Mouse (Mus musculus) adrenal gland (tissue): ENCODE data around the gene Myo5a.

Experiments
- intact Hi-C: fragments of 180-260 bp; cut with DNase I; formaldehyde crosslinking; loops from one replicate; pipeline ENCODE4 v1.15.1; 2025

The Myo5a gene

DNA sequence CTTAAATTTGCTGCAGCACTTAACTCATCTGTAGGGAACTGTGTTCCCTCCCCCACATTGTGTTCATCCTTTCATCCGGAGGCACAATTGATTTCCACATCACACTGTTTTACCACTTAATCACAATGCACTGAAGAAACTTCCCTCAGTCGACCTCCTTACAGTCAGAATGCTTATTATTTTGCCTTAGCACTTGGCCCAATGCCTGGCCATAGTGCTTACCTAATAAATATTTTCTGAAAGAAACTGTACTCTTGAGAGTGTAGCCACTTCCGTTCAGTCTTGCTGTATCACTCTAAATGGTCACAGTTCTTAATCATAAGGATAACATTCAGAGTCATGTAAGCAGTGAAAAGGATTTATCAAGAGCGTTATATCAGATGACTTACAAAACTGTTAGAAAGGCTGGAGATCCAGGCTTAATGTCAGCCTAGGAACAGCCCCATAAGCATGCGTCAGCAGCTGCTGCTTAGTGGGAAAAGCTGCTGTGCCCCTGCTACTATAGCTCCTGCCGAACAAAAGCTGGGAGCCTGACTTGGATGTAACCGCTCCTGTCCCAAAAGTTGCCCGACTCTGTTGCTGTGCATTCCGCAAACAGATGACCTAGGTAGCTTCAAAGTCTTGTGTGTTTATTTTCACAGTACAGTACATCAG lies 6.0 kb upstream of the Myo5a start:
- intact Hi-C loops = no loop called here

DNA sequence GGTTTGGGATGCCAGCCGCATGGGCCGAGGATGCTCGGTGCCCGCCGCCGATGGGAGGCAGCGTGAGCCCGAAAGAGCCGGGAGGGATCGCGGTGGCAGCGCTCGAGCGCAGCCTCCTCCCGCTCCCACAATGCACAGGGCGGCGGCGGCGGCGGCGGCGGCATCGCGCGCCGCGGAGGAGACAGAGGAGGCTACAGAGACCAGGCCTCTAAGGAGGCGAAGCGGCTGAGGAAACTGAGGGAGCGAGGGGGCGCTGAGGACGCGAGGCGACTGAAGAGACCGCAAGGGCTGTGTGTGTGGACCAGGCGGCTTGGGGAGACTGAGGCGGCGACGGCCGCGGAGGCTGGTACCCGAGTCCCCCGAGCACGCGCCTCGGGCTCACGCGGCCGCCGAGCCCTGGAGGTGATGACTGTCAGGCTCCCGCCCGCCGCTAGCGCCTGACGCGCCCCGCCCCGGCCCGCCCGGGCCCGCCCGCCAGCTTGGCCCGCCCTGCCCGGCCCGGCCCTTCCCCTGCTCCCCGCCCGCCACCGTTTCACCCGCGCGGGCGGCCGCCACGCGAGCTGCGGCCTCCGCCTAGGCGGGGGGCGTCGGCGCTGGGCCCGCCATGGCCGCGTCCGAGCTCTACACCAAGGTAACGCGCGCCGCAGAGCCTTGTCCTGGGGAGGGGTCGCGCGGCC lies 352 bp downstream of the Myo5a start:
- intact Hi-C loops = loop anchor here (10.0 kb wide), 2 partner anchors 64 to 124 kb away; no protein-coding TSS in a partner anchor

DNA sequence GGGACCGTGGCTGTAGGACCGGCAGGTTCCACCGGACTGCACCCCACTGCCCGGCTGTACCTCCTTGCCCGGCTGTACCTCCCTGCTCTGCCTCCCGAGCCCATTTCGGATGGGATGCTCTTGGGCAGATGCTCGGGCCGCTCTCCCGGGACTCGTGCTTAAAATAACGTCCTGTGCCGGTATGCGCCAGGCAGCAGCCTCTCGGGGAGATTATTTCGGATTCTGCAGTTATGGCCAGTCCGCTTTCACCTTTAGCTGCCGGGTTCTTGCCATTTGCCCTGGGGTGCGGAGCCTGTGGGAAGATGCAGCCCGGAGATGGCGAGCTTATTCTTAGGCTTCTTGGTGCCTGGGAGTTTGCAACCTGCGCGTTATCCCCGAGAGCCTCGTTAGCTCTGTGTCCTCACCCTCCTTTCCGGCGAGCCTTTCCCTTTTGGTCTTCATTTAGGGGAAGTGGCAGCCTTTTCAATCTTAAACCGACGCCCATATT lies 934 bp downstream of the Myo5a start:
- intact Hi-C loops = loop anchor here (10.0 kb wide), 2 partner anchors 63 to 123 kb away; no protein-coding TSS in a partner anchor

GRCm38 (mm10) chr9:75072361-75072760 lies 1.5 kb downstream of the Myo5a start:
- intact Hi-C loops = loop anchor here (10.0 kb wide), 2 partner anchors 62 to 122 kb away; no protein-coding TSS in a partner anchor

DNA sequence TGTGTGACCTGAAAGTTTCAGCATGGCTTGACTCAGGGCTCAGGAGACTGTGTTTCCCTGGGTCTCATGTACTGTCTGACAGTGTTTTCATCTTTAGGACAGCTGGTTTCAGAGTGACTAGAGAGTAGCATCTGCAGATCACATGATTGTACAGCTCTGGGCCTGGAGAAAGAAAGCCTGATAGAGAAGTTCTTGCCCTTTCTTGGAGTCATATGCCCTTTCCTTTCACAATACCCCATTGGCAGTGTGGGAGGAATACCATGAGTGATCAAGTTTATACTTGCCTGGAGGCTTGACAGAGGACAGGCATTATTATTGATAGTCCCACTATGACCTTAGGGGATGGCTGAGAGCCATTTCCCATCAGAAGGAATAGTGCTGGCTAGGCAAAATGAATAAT lies 6.4 kb downstream of the Myo5a start:
- intact Hi-C loops = loop anchor here (10.0 kb wide), 2 partner anchors 58 to 118 kb away; no protein-coding TSS in a partner anchor

- intact Hi-C loops = no loop called here
These were observed 14.5 kb downstream of the Myo5a start for GRCm38 (mm10) chr9:75085242-75085824.

DNA sequence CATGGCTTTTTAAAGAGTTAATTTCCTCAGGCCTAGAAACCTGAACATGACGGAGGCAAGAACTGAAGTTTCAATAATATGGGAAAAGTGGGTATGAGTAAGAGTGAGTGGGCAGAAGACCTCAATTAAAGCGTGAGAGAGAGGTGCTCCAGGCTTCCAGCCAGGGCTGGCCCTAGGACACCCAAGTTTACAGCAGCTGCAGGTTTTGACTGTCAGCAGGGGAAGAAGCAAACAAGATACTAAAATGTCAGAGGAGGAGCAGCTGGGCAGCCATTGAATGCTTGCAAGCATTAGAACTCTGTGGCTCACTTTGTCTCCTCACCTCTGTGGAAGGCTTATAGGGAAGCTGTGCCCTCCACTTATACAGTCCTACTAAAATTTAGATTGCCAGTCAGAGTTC lies 17.0 kb downstream of the Myo5a start:
- intact Hi-C loops = no loop called here

- intact Hi-C loops = no loop called here
These were observed 18.5 kb downstream of the Myo5a start for GRCm38 (mm10) chr9:75089285-75089684.

- intact Hi-C loops = no loop called here
These were observed 21.3 kb downstream of the Myo5a start for GRCm38 (mm10) chr9:75092134-75092533.

GRCm38 (mm10) chr9:75094762-75095161 lies 23.9 kb downstream of the Myo5a start:
- intact Hi-C loops = no loop called here

GRCm38 (mm10) chr9:75098937-75099336 lies 28.1 kb downstream of the Myo5a start:
- intact Hi-C loops = no loop called here

GRCm38 (mm10) chr9:75100157-75100781 lies 29.5 kb downstream of the Myo5a start:
- intact Hi-C loops = no loop called here

GRCm38 (mm10) chr9:75102131-75102530 lies 31.3 kb downstream of the Myo5a start:
- intact Hi-C loops = no loop called here

DNA sequence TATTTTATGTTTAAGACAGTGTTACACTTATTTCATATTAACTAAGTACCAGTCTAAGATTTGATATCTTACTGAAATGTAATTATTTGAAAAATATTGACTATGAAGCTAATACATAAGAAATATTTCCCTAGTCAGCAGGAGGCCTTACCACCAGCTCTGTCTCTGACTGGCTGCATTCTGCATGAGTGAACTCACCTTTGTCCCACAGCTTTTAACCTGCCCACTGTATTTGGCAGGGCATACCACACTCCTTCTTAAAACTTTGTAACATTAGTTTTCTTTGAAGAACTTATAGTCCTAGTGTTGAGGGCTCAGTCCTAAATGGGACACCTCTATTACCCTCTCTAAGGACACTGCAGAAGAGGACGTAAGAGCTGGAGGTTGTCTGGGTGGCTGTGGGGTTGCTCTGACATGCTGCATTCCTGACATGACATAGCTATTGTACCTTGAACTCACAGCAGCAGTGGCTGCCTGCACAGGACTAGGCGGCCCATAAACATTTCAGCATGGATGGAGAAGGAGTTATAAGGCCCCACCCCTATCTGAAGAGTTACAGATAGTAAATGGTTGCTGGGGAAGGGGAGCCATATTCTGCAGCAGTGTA lies 45.9 kb downstream of the Myo5a start:
- intact Hi-C loops = no loop called here

- intact Hi-C loops = no loop called here
These were observed 50.3 kb downstream of the Myo5a start for GRCm38 (mm10) chr9:75121126-75121525.

DNA sequence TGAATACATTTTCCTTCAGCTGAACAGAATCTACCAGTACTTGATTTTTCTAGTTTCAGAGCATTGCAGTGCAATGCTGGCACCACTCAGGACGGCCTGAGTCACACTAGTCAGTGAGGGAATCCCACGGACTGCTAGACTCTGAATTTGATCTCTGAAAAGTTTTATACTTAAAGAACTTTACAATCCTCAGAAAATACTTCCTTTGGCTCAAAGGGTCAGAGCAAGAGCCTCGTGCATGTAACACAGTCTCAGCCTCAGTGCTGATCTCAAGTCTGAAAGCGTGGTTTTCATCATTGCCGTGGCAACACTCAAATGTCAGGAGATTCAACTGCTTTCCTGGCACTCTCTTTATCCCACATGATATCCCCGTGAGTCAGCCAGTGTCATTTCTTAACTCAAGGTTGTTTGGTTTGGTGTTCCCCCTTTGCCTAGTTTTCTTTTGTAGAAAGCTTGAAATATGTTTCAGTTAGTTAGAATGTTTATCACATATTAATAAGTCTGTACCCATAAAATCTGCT lies 53.4 kb downstream of the Myo5a start:
- intact Hi-C loops = no loop called here

GRCm38 (mm10) chr9:75130553-75130952 lies 59.7 kb downstream of the Myo5a start:
- intact Hi-C loops = loop anchor here (10.0 kb wide), 1 partner anchor 56 kb away; the partner anchor contains the start of gene Myo5a

DNA sequence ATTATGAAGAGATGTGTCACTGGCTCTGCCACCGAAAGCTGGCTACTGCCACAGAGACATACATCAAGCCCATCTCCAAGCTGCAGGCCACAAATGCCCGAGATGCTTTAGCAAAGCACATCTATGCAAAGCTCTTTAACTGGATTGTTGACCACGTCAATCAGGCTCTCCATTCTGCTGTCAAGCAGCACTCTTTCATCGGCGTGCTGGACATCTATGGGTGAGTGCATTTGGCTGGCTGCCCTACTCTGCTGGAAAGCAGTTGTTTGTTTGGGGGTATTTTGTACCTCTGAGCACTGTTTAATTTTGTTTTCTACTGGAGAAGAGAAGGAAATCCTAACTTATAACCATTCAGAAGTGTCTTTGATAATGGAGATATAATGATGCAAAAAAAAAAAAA lies 76.1 kb downstream of the Myo5a start:
- intact Hi-C loops = no loop called here

DNA sequence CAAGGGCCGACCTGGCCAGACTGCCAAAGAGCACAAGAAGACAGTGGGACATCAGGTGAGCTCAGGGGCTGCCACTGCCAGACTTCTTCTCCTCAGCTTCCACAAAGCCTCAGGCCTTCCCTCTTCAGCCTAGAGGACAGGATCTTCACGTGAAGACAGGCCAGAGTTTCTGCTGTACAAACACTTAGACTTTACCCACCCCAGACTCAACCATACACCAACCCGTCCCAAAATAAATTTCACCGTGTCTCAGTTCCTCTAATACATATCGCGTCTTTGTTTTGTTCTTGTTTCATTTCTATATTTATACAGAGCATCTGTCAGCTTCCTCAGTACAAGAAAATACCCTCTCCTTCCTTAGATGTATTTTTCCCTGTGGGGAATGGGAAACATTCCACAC lies 89.7 kb downstream of the Myo5a start:
- intact Hi-C loops = no loop called here

DNA sequence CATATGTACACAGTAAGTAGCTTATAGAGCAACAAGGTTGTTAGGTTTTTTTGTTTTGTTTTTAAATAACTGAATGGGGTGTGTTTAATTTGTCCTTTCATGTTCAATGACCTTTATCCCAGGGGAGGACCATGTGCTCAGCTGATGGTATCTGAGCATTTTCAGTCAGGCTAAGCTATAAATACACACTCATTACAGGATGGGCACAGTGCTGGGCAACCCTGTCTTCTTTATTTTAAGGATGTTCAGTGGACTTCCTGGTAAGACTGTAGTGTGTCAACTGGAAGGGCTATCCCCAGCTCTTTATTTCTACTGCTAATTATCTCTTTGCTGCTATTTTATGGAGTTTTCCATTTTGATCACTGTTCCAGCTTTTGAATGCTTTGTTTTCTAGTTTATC lies 92.8 kb downstream of the Myo5a start:
- intact Hi-C loops = no loop called here

- intact Hi-C loops = no loop called here
These were observed 100.9 kb downstream of the Myo5a start for GRCm38 (mm10) chr9:75171721-75172120.
